In the genomic region with DNA sequence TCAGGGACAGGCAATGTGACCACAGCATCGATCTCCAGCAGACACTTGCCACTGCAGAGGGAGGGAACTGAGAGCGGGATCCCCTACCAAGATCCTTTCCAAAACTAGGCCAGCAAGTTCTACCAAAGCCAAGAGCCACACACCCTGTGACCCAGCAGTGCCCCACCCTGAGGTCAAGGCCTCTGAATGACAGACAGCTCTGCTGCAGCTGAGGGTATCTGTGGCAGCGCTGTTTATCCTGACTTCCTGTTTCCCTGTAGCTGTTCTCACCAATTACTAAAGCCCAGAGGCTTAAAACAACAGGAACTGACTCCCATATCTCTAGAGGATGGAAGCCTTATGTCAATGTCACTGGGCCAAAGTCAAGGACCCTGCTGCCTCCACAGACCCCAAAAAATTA, we compare ENCODE assay signal across 9 mouse cellular contexts. TPM values are rescaled to one million over a fixed set of nuclear protein-coding genes. Genes with fewer than 3 reads are reported as not detected.
DNase-seq lines count a peak whose midpoint lies in the region; ATAC-seq and TF ChIP-seq lines count a peak whose summit lies in the region.
"Had no signal": no experiment of that assay in that cellular context is flagged by ENCODE, and none has a peak within 500 bp of the region (broad histone marks: within the 10 kb centered on the region; RNA-seq: fewer than 3 reads in every experiment).

No protein-coding gene starts in this region.

- peaks cover 47% of the 10 kb centered on the region; the same call in 1 of the 2 replicates for H3K79me2 ChIP-seq in macrophage (ENCODE audit: inconsistent target)

- DNase-seq in CD4-positive helper T cell, adult 2 months (ENCODE audit: low read depth, low spot score), result peak; percentile 77
- no peak for DNase-seq in retina, embryonic 14.5 days (ENCODE audit: low spot score)
- DNase-seq in ovary, postnatal 36 days (ENCODE audit: low spot score), result no peak
- no peak for DNase-seq in midbrain, postnatal 0 days (ENCODE audit: low spot score)

- H3K4me1 ChIP-seq in forebrain, embryonic 15.5 days, result peaks cover 35% of the 10 kb centered on the region
- peaks cover 34% of the 10 kb centered on the region for H3K4me1 ChIP-seq in forebrain, embryonic 16.5 days (replicated peaks; ENCODE audit: control insufficient read depth, insufficient read depth, low read length)
- H3K4me1 ChIP-seq in heart, embryonic 12.5 days (replicated peaks), result peaks cover 82% of the 10 kb centered on the region
- H3K4me1 ChIP-seq in midbrain, postnatal 0 days (ENCODE audit: insufficient read depth, low read length), result peaks cover 3% of the 10 kb centered on the region; the same call in 1 of the 2 replicates

- no peaks in the 10 kb centered on the region for H3K9me3 ChIP-seq in forebrain, embryonic 15.5 days
- H3K9me3 ChIP-seq in forebrain, embryonic 16.5 days (ENCODE audit: control insufficient read depth, low read length), result no peaks in the 10 kb centered on the region
- H3K9me3 ChIP-seq in heart, embryonic 12.5 days (replicated peaks), result no peaks in the 10 kb centered on the region
- no peaks in the 10 kb centered on the region for H3K9me3 ChIP-seq in midbrain, postnatal 0 days (ENCODE audit: low read length)

- no peak for ATAC-seq in forebrain, embryonic 15.5 days (replicated peaks)
- no peak for ATAC-seq in forebrain, embryonic 16.5 days
- ATAC-seq in heart, embryonic 12.5 days (ENCODE audit: insufficient number of reproducible peaks, low FRiP score), result peak; percentile 27; the same call in 1 of the 2 replicates
- no peak for ATAC-seq in midbrain, postnatal 0 days (ENCODE audit: low FRiP score)
- ATAC-seq: Patski had no signal

- 85% methylated on average over 3 of the region's 3 CpGs for WGBS in forebrain, embryonic 15.5 days
- 81% methylated on average over 3 of the region's 3 CpGs for WGBS in forebrain, embryonic 16.5 days
- 35% methylated on average over 3 of the region's 3 CpGs for WGBS in heart, embryonic 12.5 days
- WGBS in macrophage (ENCODE audit: missing documents), result 4% methylated on average over 3 of the region's 3 CpGs
- 76% methylated on average over 3 of the region's 3 CpGs for WGBS in midbrain, postnatal 0 days

- H3K9ac ChIP-seq in forebrain, embryonic 15.5 days (replicated peaks), result no peak overlapping the region
- H3K9ac ChIP-seq in forebrain, embryonic 16.5 days (replicated peaks; ENCODE audit: low read depth, low read length), result no peak overlapping the region
- no peak overlapping the region for H3K9ac ChIP-seq in heart, embryonic 12.5 days
- no peak overlapping the region for H3K9ac ChIP-seq in midbrain, postnatal 0 days (replicated peaks; ENCODE audit: low read length, poor library complexity, severe bottlenecking)

- H3K27ac ChIP-seq in forebrain, embryonic 15.5 days (replicated peaks), result 0 out of 2 replicates have a peak overlapping the region, but pooled peaks have one; percentile 1
- H3K27ac ChIP-seq in forebrain, embryonic 16.5 days (ENCODE audit: low read length), result no peak overlapping the region
- H3K27ac ChIP-seq in heart, embryonic 12.5 days (ENCODE audit: poor library complexity, severe bottlenecking), result peak overlapping the region; percentile 67
- H3K27ac ChIP-seq in macrophage, result peak overlapping the region; percentile 71
- no peak overlapping the region for H3K27ac ChIP-seq in midbrain, postnatal 0 days (ENCODE audit: low read depth, low read length)

- no peak overlapping the region for H3K4me2 ChIP-seq in forebrain, embryonic 15.5 days (replicated peaks)
- H3K4me2 ChIP-seq in forebrain, embryonic 16.5 days (ENCODE audit: low read length), result no peak overlapping the region
- H3K4me2 ChIP-seq in heart, embryonic 12.5 days, result no peak overlapping the region
- H3K4me2 ChIP-seq in midbrain, postnatal 0 days (ENCODE audit: low read depth, low read length, poor library complexity, severe bottlenecking), result no peak overlapping the region

- H3K4me3 ChIP-seq in forebrain, embryonic 15.5 days, result no peak overlapping the region
- no peak overlapping the region for H3K4me3 ChIP-seq in forebrain, embryonic 16.5 days (replicated peaks; ENCODE audit: low read length)
- no peak overlapping the region for H3K4me3 ChIP-seq in heart, embryonic 12.5 days
- no peak overlapping the region for H3K4me3 ChIP-seq in macrophage (ENCODE audit: inconsistent target)
- no peak overlapping the region for H3K4me3 ChIP-seq in midbrain, postnatal 0 days (ENCODE audit: low read depth, low read length)

- no peaks in the 10 kb centered on the region for H3K27me3 ChIP-seq in forebrain, embryonic 15.5 days
- no peaks in the 10 kb centered on the region for H3K27me3 ChIP-seq in forebrain, embryonic 16.5 days (replicated peaks; ENCODE audit: control insufficient read depth, insufficient read depth, low read length)
- H3K27me3 ChIP-seq in heart, embryonic 12.5 days (replicated peaks), result no peaks in the 10 kb centered on the region
- no peaks in the 10 kb centered on the region for H3K27me3 ChIP-seq in midbrain, postnatal 0 days (ENCODE audit: insufficient read depth, low read length)
- H3K27me3 ChIP-seq: Patski had no signal

- no peak for TF ChIP-seq CTCF in midbrain, postnatal 0 days (IDR thresholded peaks at IDR 0.05)

- no peaks in the 10 kb centered on the region for H3K36me3 ChIP-seq in forebrain, embryonic 15.5 days
- H3K36me3 ChIP-seq in forebrain, embryonic 16.5 days (ENCODE audit: control insufficient read depth, insufficient read depth), result no peaks in the 10 kb centered on the region
- H3K36me3 ChIP-seq in heart, embryonic 12.5 days, result no peaks in the 10 kb centered on the region
- no peaks in the 10 kb centered on the region for H3K36me3 ChIP-seq in macrophage (ENCODE audit: inconsistent target)
- H3K36me3 ChIP-seq in midbrain, postnatal 0 days (ENCODE audit: insufficient read depth, low read length), result no peaks in the 10 kb centered on the region

RNA-seq across cellular contexts. Expression of a gene that starts 37.0 kb away (rescaled TPM):
- 18.7 and 20.7 TPM in 2 replicates for polyA plus RNA-seq in forebrain, embryonic 15.5 days (2015; fragmentation: Nextera tagmentation; extraction: Ambion mirVana)
- polyA plus RNA-seq in forebrain, embryonic 16.5 days (2015; fragmentation: Nextera tagmentation; extraction: Ambion mirVana), result 20.8 and 24.6 TPM in 2 replicates
- 17.3 and 17.4 TPM in 2 replicates for polyA plus RNA-seq in heart, embryonic 12.5 days (2016; fragmentation: Nextera tagmentation; extraction: Ambion mirVana)
- 100 to 1,000 TPM; 138 to 587 (median 262) TPM for total RNA-seq in macrophage (2018; cell fraction: chromatin; rRNA removed)
- 100 to 1,000 TPM; 117 to 388 (median 219) TPM for total RNA-seq in macrophage (2018; cell fraction: cytosol; rRNA removed)
- total RNA-seq in macrophage (2018; cell fraction: nucleus; rRNA removed), result 100 to 1,000 TPM; 156 to 800 (median 457) TPM
- polyA plus RNA-seq in macrophage (2018), result 80.9 to 173 TPM (median 90.3 TPM) in 3 replicates
- 19.3 and 19.8 TPM in 2 replicates for total RNA-seq in midbrain, postnatal 0 days (2014; rRNA removed)
- 13.6 and 13.7 TPM in 2 replicates for polyA plus RNA-seq in midbrain, postnatal 0 days (2015; fragmentation: Nextera tagmentation; extraction: Ambion mirVana)

Comparison
In these comparisons a context has a peak if more than half of its experiments do, and no peak if none do; other contexts are left out.
1. H3K27ac ChIP-seq: peak in forebrain, embryonic 15.5 days (single experiment), heart, embryonic 12.5 days (single experiment) and macrophage (single experiment); none in forebrain, embryonic 16.5 days (single experiment) and midbrain, postnatal 0 days (single experiment).